Mouse (Mus musculus) ES-E14 (cell line): ENCODE results near the gene Fam90a1a.

Experiments used
- CHD2 ChIP-seq: IDR thresholded peaks from 2 replicates; pipeline ENCODE4 v1.6.1; 2014; ENCODE audit warnings: mild to moderate bottlenecking, low read depth, low read length, inconsistent platforms
- HCFC1 ChIP-seq: IDR thresholded peaks from 2 replicates; pipeline ENCODE4 v1.6.1; 2012; ENCODE audit warnings: low read length, inconsistent platforms, borderline replicate concordance; ENCODE audit not compliant: insufficient read depth
- MAFK ChIP-seq: IDR thresholded peaks from 2 replicates; pipeline ENCODE4 v1.6.1; 2014; ENCODE audit warnings: mild to moderate bottlenecking, low read depth, low read length, inconsistent platforms; ENCODE audit not compliant: insufficient read depth
- ZC3H11A ChIP-seq: IDR thresholded peaks from 2 replicates; pipeline ENCODE4 v1.6.1; 2012; ENCODE audit warnings: low read depth, mild to moderate bottlenecking, inconsistent platforms, low read length, borderline replicate concordance
- ZNF384 ChIP-seq: IDR thresholded peaks from 2 replicates; pipeline ENCODE4 v1.6.1; 2012; ENCODE audit warnings: low read depth, low read length, inconsistent platforms

GRCm38 (mm10) chr8:21946462-21946861, 12.1 kb upstream of the Fam90a1a start, which contains the start of gene Defb13:
- TF ChIP-seq ZC3H11A (no peak), MAFK (no peak), ZNF384 (no peak), HCFC1 (no peak), CHD2 (no peak)
